Mouse (Mus musculus) neutrophil, adult 59 days (primary cell): ENCODE measurements around the gene Mrpl44. TPM values are rescaled to one million over a fixed set of nuclear protein-coding genes. Genes with fewer than 3 reads are reported as not detected.

ENCODE experiments used
- total RNA-seq, 2 experiments: library from RNA; stranded (reverse); gene quantifications; 1 replicate in 1 of 2; 2 replicates in 1 of 2; pipeline ENCODE4 v1.2.4; 2023

The Mrpl44 gene
- total RNA-seq: 10 to 100 TPM; 16.6 to 16.7 TPM

GRCm38 (mm10) chr1:79775927-79776458 is at the start of gene Mrpl44, which contains the start of gene Wdfy1:
Gene Mrpl44 (plus strand): TSS chr1:79776018.
Gene Wdfy1 (minus strand): TSS chr1:79776143.

Other genes starting within 250 kb of the Mrpl44 start
- 1 to 10 TPM; 7.1 to 9.5 TPM for gene Ap1s3, start 104.0 kb upstream of the Mrpl44 start, total RNA-seq
- 10 to 100 TPM; 56.1 to 56.7 TPM for gene Wdfy1, start 125 bp downstream of the Mrpl44 start, total RNA-seq
- gene Serpine2, start 85.2 kb downstream of the Mrpl44 start, total RNA-seq: 1 to 10 TPM; 5.3 to 6.0 TPM